In genomic region chr5:121329333-121330058, GRCm38 (mm10) we compare ENCODE assay signal across 8 mouse cellular contexts. TPM values are rescaled to one million over a fixed set of nuclear protein-coding genes. Genes with fewer than 3 reads are reported as not detected.
DNase-seq lines count a peak whose midpoint lies in the region; ATAC-seq and TF ChIP-seq lines count a peak whose summit lies in the region.

No protein-coding gene starts in this region.

- WGBS in heart, postnatal 0 days: 53% methylated on average over 11 of the region's 11 CpGs

- H3K4me2 ChIP-seq in heart, postnatal 0 days (ENCODE audit: low read depth, low read length): peak overlapping the region; percentile 32

- H3K4me3 ChIP-seq in heart, postnatal 0 days (ENCODE audit: low read depth, low read length): peak overlapping the region; percentile 28
- peak overlapping the region; percentile 23 for H3K4me3 ChIP-seq in megakaryocyte, embryonic 14.5 days (replicated peaks)

- DNase-seq in adrenal gland, postnatal 25 days: peak; percentile 24
- no peak for DNase-seq in heart, postnatal 0 days (ENCODE audit: low spot score)
- DNase-seq in kidney, postnatal 25 days: peak; percentile 71 to 79
- no peak for DNase-seq in retina, embryonic 14.5 days (ENCODE audit: low spot score)
- no peak for DNase-seq in thymus, postnatal 0 days (ENCODE audit: low spot score)
- DNase-seq in T-cell, adult 2 months (ENCODE audit: low spot score): no peak

- peak overlapping the region; percentile 22; the same call in 1 of the 2 replicates for H3K9ac ChIP-seq in heart, postnatal 0 days (replicated peaks; ENCODE audit: low read depth, low read length)

- H3K9me3 ChIP-seq in heart, postnatal 0 days (replicated peaks; ENCODE audit: control insufficient read depth, low read length): no peaks in the 10 kb centered on the region
- H3K9me3 ChIP-seq in megakaryocyte, embryonic 14.5 days: no peaks in the 10 kb centered on the region

- peak; percentile 30 for ATAC-seq in CD4-positive, CD25-positive, alpha-beta regulatory T cell, adult 4 months
- peak; percentile 47; the same call in 1 of the 2 replicates for ATAC-seq in heart, postnatal 0 days (ENCODE audit: insufficient read depth, low read depth)

- peaks cover 74% of the 10 kb centered on the region for H3K36me3 ChIP-seq in heart, postnatal 0 days (replicated peaks; ENCODE audit: control insufficient read depth, insufficient read depth, low read length)
- peaks cover 92% of the 10 kb centered on the region for H3K36me3 ChIP-seq in megakaryocyte, embryonic 14.5 days (replicated peaks; ENCODE audit: low read length)

- H3K27ac ChIP-seq in heart, postnatal 0 days (ENCODE audit: low read depth): peak overlapping the region; percentile 76

- no peaks in the 10 kb centered on the region for H3K27me3 ChIP-seq in heart, postnatal 0 days (ENCODE audit: control insufficient read depth, insufficient read depth, low read length)
- H3K27me3 ChIP-seq in megakaryocyte, embryonic 14.5 days (replicated peaks): no peaks in the 10 kb centered on the region

- no peak for TF ChIP-seq CTCF in heart, postnatal 0 days (IDR thresholded peaks at IDR 0.05; ENCODE audit: low read depth)

- TF ChIP-seq EP300 in heart, postnatal 0 days (IDR thresholded peaks at IDR 0.05; ENCODE audit: low read depth): no peak

- H3K4me1 ChIP-seq in heart, postnatal 0 days (ENCODE audit: control insufficient read depth, insufficient read depth): no peaks in the 10 kb centered on the region
- peaks cover 46% of the 10 kb centered on the region for H3K4me1 ChIP-seq in megakaryocyte, embryonic 14.5 days

RNA-seq across cellular contexts. Expression of gene Trafd1, which starts 55.9 kb away (rescaled TPM):
- 10 to 100 TPM; 37.5 to 58.0 TPM for polyA plus RNA-seq in CD4-positive, CD25-positive, alpha-beta regulatory T cell, adult 4 months (2017; shearing (Covaris generic))
- 28.1 and 50.7 TPM in 2 replicates for total RNA-seq in adrenal gland, postnatal 25 days (2021)
- total RNA-seq in heart, postnatal 0 days (2014; rRNA removed; ENCODE audit: low replicate concordance): 83.8 and 113 TPM in 2 replicates
- 67.2 and 67.7 TPM in 2 replicates for polyA plus RNA-seq in heart, postnatal 0 days (2015; fragmentation: Nextera tagmentation; extraction: Ambion mirVana)
- 34.2 and 34.9 TPM in 2 replicates for polyA plus RNA-seq in megakaryocyte, embryonic 14.5 days (2012; ENCODE audit: insufficient read depth, low replicate concordance)
- 87.5 and 90.5 TPM in 2 replicates for polyA plus RNA-seq in thymus, postnatal 0 days (2015; fragmentation: Nextera tagmentation; extraction: Ambion mirVana)

Comparison
In these comparisons a context has a peak if more than half of its experiments do, and no peak if none do; other contexts are left out.
1. DNase-seq: peak in adrenal gland, postnatal 25 days (single experiment) and kidney, postnatal 25 days (2 of 2); none in heart, postnatal 0 days (single experiment), retina, embryonic 14.5 days (single experiment), thymus, postnatal 0 days (single experiment) and T-cell, adult 2 months (single experiment).